In genomic region chr4:153320602-153321001, GRCm38 (mm10) we compare ENCODE assay signal across 19 mouse cellular contexts.
DNase-seq lines count a peak whose midpoint lies in the region; ATAC-seq and TF ChIP-seq lines count a peak whose summit lies in the region.
"Had no signal": no experiment of that assay in that cellular context is flagged by ENCODE, and none has a peak within 500 bp of the region (broad histone marks: within the 10 kb centered on the region; RNA-seq: fewer than 3 reads in every experiment).

No protein-coding gene starts in this region.

- no peak for TF ChIP-seq CTCF in midbrain, postnatal 0 days (IDR thresholded peaks at IDR 0.05)

- H3K27me3 ChIP-seq in kidney, embryonic 14.5 days (ENCODE audit: control insufficient read depth, insufficient read depth, low read length): no peaks in the 10 kb centered on the region
- no peaks in the 10 kb centered on the region for H3K27me3 ChIP-seq in hindbrain, embryonic 12.5 days
- H3K27me3 ChIP-seq in hindbrain, embryonic 14.5 days (ENCODE audit: control insufficient read depth, insufficient read depth, low read length): no peaks in the 10 kb centered on the region
- H3K27me3 ChIP-seq in midbrain, postnatal 0 days (ENCODE audit: insufficient read depth, low read length): no peaks in the 10 kb centered on the region
- H3K27me3 ChIP-seq: embryonic facial prominence, embryonic 15.5 days had no signal

- peak; percentile 68 for ATAC-seq in kidney, embryonic 14.5 days (ENCODE audit: low FRiP score, low TSS enrichment)
- peak; percentile 55 for ATAC-seq in hindbrain, embryonic 12.5 days (ENCODE audit: low FRiP score)
- ATAC-seq in hindbrain, embryonic 14.5 days (ENCODE audit: low FRiP score): peak; percentile 37; the same call in 1 of the 2 replicates
- ATAC-seq in midbrain, postnatal 0 days (ENCODE audit: low FRiP score): peak; percentile 49; the same call in 1 of the 2 replicates
- ATAC-seq: liver, postnatal 0 days had no signal

- no peak overlapping the region for H3K4me3 ChIP-seq in kidney, embryonic 14.5 days (ENCODE audit: low read length)
- no peak overlapping the region for H3K4me3 ChIP-seq in hindbrain, embryonic 12.5 days
- H3K4me3 ChIP-seq in hindbrain, embryonic 14.5 days (replicated peaks; ENCODE audit: low read length): no peak overlapping the region
- H3K4me3 ChIP-seq in midbrain, postnatal 0 days (ENCODE audit: low read depth, low read length): no peak overlapping the region
- H3K4me3 ChIP-seq: embryonic facial prominence, embryonic 15.5 days; left cerebral cortex, adult 2 months had no signal

- no peaks in the 10 kb centered on the region for H3K36me3 ChIP-seq in kidney, embryonic 14.5 days (ENCODE audit: control insufficient read depth, insufficient read depth, low read length)
- H3K36me3 ChIP-seq in hindbrain, embryonic 12.5 days: no peaks in the 10 kb centered on the region
- H3K36me3 ChIP-seq in hindbrain, embryonic 14.5 days (replicated peaks; ENCODE audit: control insufficient read depth, insufficient read depth): no peaks in the 10 kb centered on the region
- no peaks in the 10 kb centered on the region for H3K36me3 ChIP-seq in midbrain, postnatal 0 days (ENCODE audit: insufficient read depth, low read length)
- H3K36me3 ChIP-seq: embryonic facial prominence, embryonic 15.5 days had no signal

- WGBS in kidney, embryonic 14.5 days: 33% methylated on average over 9 of the region's 9 CpGs
- 60% methylated on average over 9 of the region's 9 CpGs for WGBS in hindbrain, embryonic 12.5 days
- 53% methylated on average over 9 of the region's 9 CpGs for WGBS in hindbrain, embryonic 14.5 days
- 35% methylated on average over 9 of the region's 9 CpGs for WGBS in midbrain, postnatal 0 days

- no peaks in the 10 kb centered on the region for H3K4me1 ChIP-seq in kidney, embryonic 14.5 days (ENCODE audit: control insufficient read depth, insufficient read depth, low read length)
- peaks cover 13% of the 10 kb centered on the region for H3K4me1 ChIP-seq in hindbrain, embryonic 12.5 days
- peaks cover 11% of the 10 kb centered on the region; the same call in 1 of the 2 replicates for H3K4me1 ChIP-seq in hindbrain, embryonic 14.5 days (replicated peaks; ENCODE audit: control insufficient read depth, insufficient read depth, low read length)
- 0 out of 2 replicates have a peak, but pooled peaks cover 7% of the 10 kb centered on the region for H3K4me1 ChIP-seq in midbrain, postnatal 0 days (ENCODE audit: insufficient read depth, low read length)
- H3K4me1 ChIP-seq: embryonic facial prominence, embryonic 15.5 days had no signal

- H3K9ac ChIP-seq in kidney, embryonic 14.5 days (ENCODE audit: low read depth, low read length): no peak overlapping the region
- no peak overlapping the region for H3K9ac ChIP-seq in hindbrain, embryonic 12.5 days
- no peak overlapping the region for H3K9ac ChIP-seq in hindbrain, embryonic 14.5 days
- no peak overlapping the region; the same call in 1 of the 2 replicates for H3K9ac ChIP-seq in midbrain, postnatal 0 days (replicated peaks; ENCODE audit: low read length, poor library complexity, severe bottlenecking)
- H3K9ac ChIP-seq: embryonic facial prominence, embryonic 15.5 days; liver, postnatal 0 days had no signal

- no peak for DNase-seq in kidney, adult 18-20 months
- no peak for DNase-seq in hindbrain, embryonic 14.5 days (ENCODE audit: low spot score)
- peak; percentile 13 for DNase-seq in midbrain, postnatal 0 days (ENCODE audit: low spot score)
- no peak for DNase-seq in urinary bladder, postnatal 4 days (ENCODE audit: low spot score in 2 of 2)
- DNase-seq in embryo, embryonic 10 days (ENCODE audit: low spot score): no peak
- DNase-seq: cerebellum, adult 9-11 months; gastrocnemius, postnatal 36 days; kidney, adult 11 months; kidney, postnatal 4 days; layer of hippocampus, adult 9-11 months; left cerebral cortex, postnatal 4 days; liver; liver, postnatal 0 days; lung, postnatal 10 days had no signal

- no peak overlapping the region for H3K4me2 ChIP-seq in kidney, embryonic 14.5 days (replicated peaks; ENCODE audit: low read depth, low read length)
- H3K4me2 ChIP-seq in hindbrain, embryonic 12.5 days (replicated peaks): no peak overlapping the region
- peak overlapping the region; percentile 18 for H3K4me2 ChIP-seq in hindbrain, embryonic 14.5 days (replicated peaks)
- peak overlapping the region; percentile 32 for H3K4me2 ChIP-seq in midbrain, postnatal 0 days (ENCODE audit: low read depth, low read length, poor library complexity, severe bottlenecking)
- H3K4me2 ChIP-seq: embryonic facial prominence, embryonic 15.5 days had no signal

- H3K9me3 ChIP-seq in kidney, embryonic 14.5 days (ENCODE audit: control insufficient read depth, low read length): 0 out of 2 replicates have a peak, but pooled peaks cover 5% of the 10 kb centered on the region
- no peaks in the 10 kb centered on the region for H3K9me3 ChIP-seq in hindbrain, embryonic 12.5 days (replicated peaks)
- no peaks in the 10 kb centered on the region for H3K9me3 ChIP-seq in hindbrain, embryonic 14.5 days (ENCODE audit: control insufficient read depth, low read length)
- H3K9me3 ChIP-seq in midbrain, postnatal 0 days (ENCODE audit: low read length): no peaks in the 10 kb centered on the region
- H3K9me3 ChIP-seq: embryonic facial prominence, embryonic 15.5 days had no signal

- no peak overlapping the region for H3K27ac ChIP-seq in kidney, embryonic 14.5 days (ENCODE audit: low read depth, low read length)
- H3K27ac ChIP-seq in hindbrain, embryonic 12.5 days: no peak overlapping the region
- peak overlapping the region; percentile 61 for H3K27ac ChIP-seq in hindbrain, embryonic 14.5 days
- peak overlapping the region; percentile 78 for H3K27ac ChIP-seq in midbrain, postnatal 0 days (ENCODE audit: low read depth, low read length)
- H3K27ac ChIP-seq: embryonic facial prominence, embryonic 15.5 days; left cerebral cortex, adult 2 months; stomach, postnatal 0 days had no signal

Comparison
In these comparisons a context has a peak if more than half of its experiments do, and no peak if none do; other contexts are left out.
1. H3K27ac ChIP-seq: peak in hindbrain, embryonic 14.5 days (single experiment) and midbrain, postnatal 0 days (single experiment); none in kidney, embryonic 14.5 days (single experiment) and hindbrain, embryonic 12.5 days (single experiment).
2. H3K4me2 ChIP-seq: peak in hindbrain, embryonic 14.5 days (single experiment) and midbrain, postnatal 0 days (single experiment); none in kidney, embryonic 14.5 days (single experiment) and hindbrain, embryonic 12.5 days (single experiment).
3. Peak in every context shown above with its lines, with median percentiles within 50 percentile points of each other: ATAC-seq.